Mouse (Mus musculus): ENCODE results near the gene Hoxd4. TPM values are rescaled to one million over a fixed set of nuclear protein-coding genes. Genes with fewer than 3 reads are reported as not detected.

Hoxd4 gene
- polyA plus RNA-seq, 1 experiment = 0.63 TPM

- DNase-seq = no peak
- Histone ChIP-seq H3K4me1 (ENCODE audit: control insufficient read depth, insufficient read depth, low read length) (no peaks in the 10 kb centered on the region), H3K4me3 (replicated peaks; ENCODE audit: extremely low read depth, low read depth, low read length) (no peak within 1 kb of the TSS)
- 5% methylated on average over 15 of the region's 15 CpGs for WGBS
- no peak for TF ChIP-seq POLR2A (IDR thresholded peaks at IDR 0.05; ENCODE audit: borderline replicate concordance, extremely low read depth, low read depth, low read length)
- TF ChIP-seq CTCF (IDR thresholded peaks at IDR 0.05; ENCODE audit: insufficient read depth, low read length) = no peak
Measured at GRCm38 (mm10) chr2:74678891-74679595, 32.7 kb upstream of the Hoxd4 start, which contains the start of gene Hoxd11. Hoxd11 (plus strand) TSS chr2:74679557.

GRCm38 (mm10) chr2:74679596-74679971 lies 32.1 kb upstream of the Hoxd4 start:
- 3% methylated on average over 26 of the region's 26 CpGs for WGBS
- TF ChIP-seq CTCF (IDR thresholded peaks at IDR 0.05; ENCODE audit: insufficient read depth, low read length) = no peak
- no peak for TF ChIP-seq POLR2A (IDR thresholded peaks at IDR 0.05; ENCODE audit: borderline replicate concordance, extremely low read depth, low read depth, low read length)
- DNase-seq = no peak
- Histone ChIP-seq H3K4me1 (ENCODE audit: control insufficient read depth, insufficient read depth, low read length) (no peaks in the 10 kb centered on the region), H3K4me3 (replicated peaks; ENCODE audit: extremely low read depth, low read depth, low read length) (no peak overlapping the region)

GRCm38 (mm10) chr2:74679980-74680379 lies 31.7 kb upstream of the Hoxd4 start:
- H3K4me3 ChIP-seq (replicated peaks; ENCODE audit: extremely low read depth, low read depth, low read length) = no peak overlapping the region
- 3% methylated on average over 23 of the region's 23 CpGs for WGBS
- no peaks in the 10 kb centered on the region for H3K4me1 ChIP-seq (ENCODE audit: control insufficient read depth, insufficient read depth, low read length)
- TF ChIP-seq POLR2A (IDR thresholded peaks at IDR 0.05; ENCODE audit: borderline replicate concordance, extremely low read depth, low read depth, low read length) (no peak), CTCF (IDR thresholded peaks at IDR 0.05; ENCODE audit: insufficient read depth, low read length) (no peak)
- DNase-seq = no peak

GRCm38 (mm10) chr2:74680561-74681398 lies 30.9 kb upstream of the Hoxd4 start:
- Histone ChIP-seq H3K4me3 (replicated peaks; ENCODE audit: extremely low read depth, low read depth, low read length) (no peak overlapping the region), H3K4me1 (ENCODE audit: control insufficient read depth, insufficient read depth, low read length) (no peaks in the 10 kb centered on the region)
- 6% methylated on average over 21 of the region's 21 CpGs for WGBS
- TF ChIP-seq POLR2A (IDR thresholded peaks at IDR 0.05; ENCODE audit: borderline replicate concordance, extremely low read depth, low read depth, low read length) = no peak
- no peak for TF ChIP-seq CTCF (IDR thresholded peaks at IDR 0.05; ENCODE audit: insufficient read depth, low read length)
- DNase-seq = no peak

- TF ChIP-seq POLR2A (IDR thresholded peaks at IDR 0.05; ENCODE audit: borderline replicate concordance, extremely low read depth, low read depth, low read length) (no peak), CTCF (IDR thresholded peaks at IDR 0.05; ENCODE audit: insufficient read depth, low read length) (no peak)
- DNase-seq = no peak
- Histone ChIP-seq H3K4me1 (ENCODE audit: control insufficient read depth, insufficient read depth, low read length) (no peaks in the 10 kb centered on the region), H3K4me3 (replicated peaks; ENCODE audit: extremely low read depth, low read depth, low read length) (no peak overlapping the region)
- WGBS = 1% methylated on average over 78 of the region's 78 CpGs
Measured at GRCm38 (mm10) chr2:74681594-74682531, 29.9 kb upstream of the Hoxd4 start.

- no peak for DNase-seq
- H3K4me3 ChIP-seq (replicated peaks; ENCODE audit: extremely low read depth, low read depth, low read length) = no peak overlapping the region
Measured at GRCm38 (mm10) chr2:74682796-74683195, 28.9 kb upstream of the Hoxd4 start.

GRCm38 (mm10) chr2:74683471-74683951 lies 28.2 kb upstream of the Hoxd4 start:
- no peak for DNase-seq
- TF ChIP-seq CTCF (IDR thresholded peaks at IDR 0.05; ENCODE audit: insufficient read depth, low read length) (no peak), POLR2A (IDR thresholded peaks at IDR 0.05; ENCODE audit: borderline replicate concordance, extremely low read depth, low read depth, low read length) (no peak)
- WGBS = 3% methylated on average over 18 of the region's 18 CpGs
- H3K4me3 ChIP-seq (replicated peaks; ENCODE audit: extremely low read depth, low read depth, low read length) = no peak overlapping the region
- no peaks in the 10 kb centered on the region for H3K4me1 ChIP-seq (ENCODE audit: control insufficient read depth, insufficient read depth, low read length)

More at GRCm38 (mm10) chr2:74682796-74683195, 28.9 kb upstream of the Hoxd4 start:
- TF ChIP-seq CTCF (IDR thresholded peaks at IDR 0.05; ENCODE audit: insufficient read depth, low read length) = no peak
- no peak for TF ChIP-seq POLR2A (IDR thresholded peaks at IDR 0.05; ENCODE audit: borderline replicate concordance, extremely low read depth, low read depth, low read length)
- WGBS = 4% methylated on average over 50 of the region's 51 CpGs
- no peaks in the 10 kb centered on the region for H3K4me1 ChIP-seq (ENCODE audit: control insufficient read depth, insufficient read depth, low read length)

- H3K4me3 ChIP-seq (replicated peaks; ENCODE audit: extremely low read depth, low read depth, low read length) = no peak overlapping the region
- TF ChIP-seq POLR2A (IDR thresholded peaks at IDR 0.05; ENCODE audit: borderline replicate concordance, extremely low read depth, low read depth, low read length) (no peak), CTCF (IDR thresholded peaks at IDR 0.05; ENCODE audit: insufficient read depth, low read length) (no peak)
- 5% methylated on average over 12 of the region's 12 CpGs for WGBS
- DNase-seq = no peak
- H3K4me1 ChIP-seq (ENCODE audit: control insufficient read depth, insufficient read depth, low read length) = no peaks in the 10 kb centered on the region
Measured at GRCm38 (mm10) chr2:74684106-74684505, 27.6 kb upstream of the Hoxd4 start.
